Mouse (Mus musculus): ENCODE data around the gene Mocs1.

Gene Mocs1

DNA sequence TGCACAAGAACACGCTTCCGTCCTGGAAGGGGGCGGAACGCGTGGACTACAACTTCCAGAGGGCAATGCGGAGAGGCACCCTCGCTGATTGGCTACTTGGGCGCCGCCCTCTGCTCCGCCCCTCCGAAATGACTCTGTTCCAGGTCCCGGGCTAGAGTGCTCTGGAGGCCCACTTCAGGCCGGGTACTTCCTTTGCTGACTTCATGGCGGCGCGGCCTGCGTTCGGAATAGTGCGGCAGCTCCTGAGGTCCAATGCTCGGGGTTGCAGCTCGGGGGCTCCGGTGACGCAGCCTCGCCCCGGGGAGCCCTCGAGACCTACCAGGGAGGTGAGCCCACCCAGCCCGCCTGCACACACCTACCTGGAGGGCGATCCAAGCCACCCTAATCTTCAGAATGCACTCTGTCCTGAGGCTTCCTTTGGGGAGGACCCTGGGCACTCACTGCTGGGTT is at the start of gene Mocs1:
Gene Mocs1 (plus strand): TSS at position 124 of the 450 bp plus-strand sequence.
- in situ Hi-C loops (cut with MboI): no loop called here

DNA sequence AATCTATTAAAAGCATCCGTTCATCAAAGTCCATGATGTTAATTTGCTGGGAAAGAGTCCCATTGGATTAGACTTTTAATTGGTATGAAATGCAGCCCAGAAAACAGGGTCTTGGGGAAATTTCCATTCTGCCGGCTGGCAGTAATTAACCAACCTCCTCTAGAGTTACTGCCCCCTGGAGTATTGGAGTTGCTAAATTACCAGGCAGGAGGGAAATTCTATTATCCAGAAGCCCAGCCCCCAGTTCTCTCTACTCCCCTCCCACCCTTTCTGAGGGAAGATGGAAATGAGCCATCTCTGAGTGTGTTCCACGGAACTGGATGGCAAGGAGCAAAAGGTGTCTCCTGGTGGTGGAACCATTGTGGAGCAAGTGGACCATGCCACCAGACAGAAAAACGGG is 48.5 kb upstream of the Mocs1 start:
- in situ Hi-C loops (cut with MboI): no loop called here

DNA sequence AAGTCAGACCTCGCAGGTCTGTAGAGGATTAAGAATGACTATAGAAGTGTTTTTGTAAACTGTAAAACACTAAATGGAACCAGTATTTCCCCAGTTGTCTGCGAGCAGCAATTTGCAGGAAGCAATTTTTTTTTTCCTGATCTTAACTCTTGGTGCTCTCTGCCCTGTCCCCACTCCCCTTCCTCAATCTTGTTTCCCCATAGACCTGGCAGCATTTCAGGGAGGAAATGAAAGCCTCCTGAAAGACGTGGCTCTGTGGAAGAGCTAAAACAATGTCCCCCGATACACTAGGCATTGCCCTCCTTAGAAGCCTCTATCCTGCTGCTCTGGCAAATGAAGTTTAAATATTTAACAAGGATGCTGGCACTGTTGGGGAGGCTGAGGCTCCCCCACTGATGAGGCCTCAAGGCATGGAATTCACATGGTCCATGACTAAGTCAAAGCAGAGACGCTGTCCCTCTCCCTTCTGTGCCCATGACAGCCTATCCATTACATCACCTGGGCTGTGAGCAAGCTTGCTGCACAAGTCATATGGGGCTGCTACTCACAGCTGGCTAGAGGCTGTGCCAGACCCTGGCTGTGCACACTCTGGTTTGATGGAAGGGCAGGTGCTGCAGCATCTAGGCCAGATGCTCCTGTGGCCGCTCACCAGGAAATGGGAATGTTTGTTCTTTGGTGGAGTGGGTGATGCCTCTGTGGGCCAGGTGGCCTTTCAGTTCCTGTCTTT is 43.8 kb upstream of the Mocs1 start:
- in situ Hi-C loops (cut with MboI): no loop called here

DNA sequence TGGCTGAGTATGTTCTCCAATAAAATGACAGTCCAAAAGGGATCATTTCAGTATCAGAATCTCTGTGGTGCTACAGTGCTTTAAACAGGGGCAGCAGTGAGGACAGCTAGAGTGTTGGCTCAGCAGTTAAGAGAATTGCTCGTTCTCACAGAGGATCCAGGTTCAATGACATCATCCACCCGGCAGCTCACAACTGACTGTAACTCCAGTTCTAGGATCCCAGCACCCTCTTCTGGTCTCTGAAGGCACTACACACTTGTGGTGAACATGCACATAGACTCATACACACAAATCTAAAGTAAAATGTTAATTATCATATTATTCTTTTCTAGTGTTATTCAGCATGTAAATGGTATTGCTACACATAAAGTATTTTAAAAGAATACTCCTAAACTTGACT is 40.4 kb upstream of the Mocs1 start:
- in situ Hi-C loops (cut with MboI): no loop called here

DNA sequence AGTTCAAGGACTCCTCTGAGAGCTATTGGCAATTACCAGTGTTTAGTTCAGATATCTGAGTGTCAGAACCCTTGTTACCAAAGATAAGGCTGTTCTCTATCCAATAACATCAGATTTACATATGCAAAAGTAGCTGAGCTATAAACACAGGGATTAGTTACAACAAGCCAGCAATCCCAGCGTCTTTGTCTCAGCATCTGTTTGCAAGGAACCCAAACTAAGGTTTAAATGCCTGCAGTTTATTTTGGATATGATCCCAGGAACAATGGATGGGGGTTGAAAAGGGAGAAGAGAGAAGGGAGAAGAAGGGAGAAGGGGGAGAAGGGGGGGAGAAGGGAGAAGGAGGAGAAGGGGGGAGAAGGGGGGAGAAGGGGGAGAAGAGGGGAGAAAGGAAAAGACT is 35.4 kb upstream of the Mocs1 start:
- in situ Hi-C loops (cut with MboI): no loop called here

DNA sequence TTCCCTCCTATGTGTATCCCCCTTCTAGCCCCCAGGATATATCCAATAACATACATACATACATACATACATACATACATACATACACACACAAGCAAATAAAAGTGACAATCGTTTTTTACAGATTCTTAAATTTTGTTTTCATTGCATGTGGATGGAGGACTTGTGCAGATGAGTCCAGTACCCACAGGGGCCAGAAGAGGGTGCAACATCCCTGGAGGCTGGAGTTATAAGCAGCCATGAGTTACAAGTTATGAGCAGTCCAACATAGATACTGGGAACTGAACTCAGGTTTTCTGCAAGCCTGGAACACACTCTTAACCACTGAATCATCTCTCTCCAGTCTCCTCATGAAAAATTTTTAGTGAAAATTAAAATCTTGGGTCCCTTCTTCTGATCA is 33.3 kb upstream of the Mocs1 start:
- in situ Hi-C loops (cut with MboI): no loop called here

DNA sequence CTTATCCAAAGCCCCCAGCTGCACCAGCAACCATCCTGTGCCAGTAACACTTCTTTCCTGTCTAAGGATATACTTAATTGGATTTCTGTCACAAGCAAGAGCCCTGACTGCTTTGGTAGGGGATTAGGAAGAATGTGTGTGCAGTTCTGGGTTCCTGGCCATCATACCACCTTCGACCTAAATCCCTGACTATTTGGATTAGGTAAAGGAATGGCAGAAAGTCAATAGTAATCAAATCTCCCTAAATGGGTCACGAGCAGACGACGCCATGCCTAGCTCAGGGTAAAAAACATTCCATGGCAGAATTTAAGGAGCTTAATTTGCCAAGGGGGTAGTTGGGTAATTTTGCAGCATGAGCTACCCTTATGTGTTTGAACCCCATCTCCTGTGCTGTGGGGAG is 28.6 kb upstream of the Mocs1 start:
- in situ Hi-C loops (cut with MboI): no loop called here

DNA sequence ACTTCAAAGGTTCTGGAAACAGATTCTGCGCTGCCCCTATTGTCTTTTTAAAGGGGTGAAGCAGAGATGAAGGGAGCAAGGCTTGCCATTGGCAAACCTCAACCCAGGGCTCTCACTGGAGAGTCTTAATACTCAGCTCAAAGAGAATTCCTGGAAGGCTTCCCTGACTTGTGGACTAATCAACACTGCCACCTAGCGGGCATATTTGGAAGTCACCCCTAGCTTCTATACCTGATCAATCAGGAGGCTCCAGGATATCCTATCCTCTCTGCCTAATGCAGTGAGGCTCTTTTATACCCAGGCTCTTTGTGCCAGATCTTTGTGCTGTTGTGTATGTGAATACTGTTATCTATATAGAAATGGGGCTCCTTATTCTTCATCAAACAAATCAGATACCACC is 28.0 kb upstream of the Mocs1 start:
- in situ Hi-C loops (cut with MboI): no loop called here

DNA sequence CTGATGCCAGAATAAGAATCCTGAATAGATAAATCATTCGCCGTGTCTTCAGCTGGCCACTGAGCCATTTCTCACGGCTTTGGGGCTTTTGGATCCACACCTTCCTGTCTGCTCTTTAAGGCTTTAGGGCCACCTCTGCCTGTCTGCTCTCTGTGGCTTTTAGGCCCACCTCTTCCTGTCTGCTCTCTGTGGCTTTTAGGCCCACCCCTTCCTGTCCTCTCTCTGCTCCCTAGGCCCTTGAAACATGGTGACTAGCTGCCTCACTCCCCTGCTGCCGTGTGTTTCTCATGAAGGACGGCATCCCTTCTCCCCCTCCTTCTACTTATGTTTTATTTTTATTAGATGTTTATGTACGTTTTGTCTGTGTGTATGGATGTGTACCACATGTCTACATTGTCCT is 25.0 kb upstream of the Mocs1 start:
- in situ Hi-C loops (cut with MboI): no loop called here

DNA sequence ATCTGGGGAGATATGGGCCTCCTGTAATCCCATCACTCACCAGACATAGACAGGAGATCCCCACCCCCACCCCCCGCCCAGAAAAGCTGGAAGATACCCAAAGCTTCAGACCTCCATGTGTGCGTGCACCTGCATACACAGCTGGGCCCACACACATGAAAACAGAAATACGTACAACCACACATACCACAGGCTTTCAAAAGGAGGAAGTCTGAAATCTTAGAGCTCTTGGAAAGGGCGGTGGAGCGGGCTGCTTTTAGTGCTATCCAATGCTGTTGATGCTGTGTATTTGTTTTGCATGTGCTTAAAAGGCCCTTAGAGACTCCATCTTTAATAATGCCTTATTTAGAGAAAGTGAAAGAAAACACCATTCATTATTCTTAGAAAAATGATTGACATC is 22.2 kb upstream of the Mocs1 start:
- in situ Hi-C loops (cut with MboI): no loop called here

DNA sequence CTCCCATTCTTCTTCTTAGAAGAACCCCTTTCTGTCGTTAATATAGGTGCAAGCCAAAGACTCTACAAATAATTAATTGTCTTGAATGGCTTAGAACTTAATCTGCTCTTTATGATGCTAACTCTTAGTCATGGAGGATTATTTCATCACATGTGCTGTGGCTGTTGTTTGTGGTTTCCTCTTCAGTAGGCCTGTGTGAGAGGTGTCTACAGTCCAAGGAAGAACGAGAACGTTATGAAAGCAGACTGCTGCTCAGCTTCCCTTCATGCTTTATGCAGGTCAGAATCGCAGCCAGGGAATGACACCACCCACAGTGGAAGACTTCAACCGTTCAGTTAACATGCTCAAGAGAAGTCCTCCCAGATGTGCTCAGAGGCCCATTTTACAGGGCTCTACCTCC is 15.2 kb upstream of the Mocs1 start:
- in situ Hi-C loops (cut with MboI): no loop called here

DNA sequence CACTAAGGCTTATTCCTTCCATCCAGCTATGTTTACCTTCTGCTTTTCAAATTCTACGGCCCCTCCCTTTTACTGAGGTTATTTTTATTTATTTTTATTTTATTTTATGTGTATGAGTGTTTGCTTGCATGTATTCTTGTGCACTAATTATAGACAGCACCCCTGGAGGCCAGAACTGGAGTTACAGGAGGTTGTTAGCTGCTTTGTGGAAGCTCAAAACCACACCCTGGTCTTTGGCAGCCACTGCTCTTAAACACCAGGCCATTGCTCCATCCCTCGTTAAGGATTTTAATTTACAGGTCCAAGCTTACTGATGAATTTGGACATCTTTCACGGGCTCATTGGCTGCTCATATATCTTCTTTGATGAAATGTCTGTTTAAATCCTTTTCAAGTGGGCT is 14.6 kb upstream of the Mocs1 start:
- in situ Hi-C loops (cut with MboI): no loop called here

DNA sequence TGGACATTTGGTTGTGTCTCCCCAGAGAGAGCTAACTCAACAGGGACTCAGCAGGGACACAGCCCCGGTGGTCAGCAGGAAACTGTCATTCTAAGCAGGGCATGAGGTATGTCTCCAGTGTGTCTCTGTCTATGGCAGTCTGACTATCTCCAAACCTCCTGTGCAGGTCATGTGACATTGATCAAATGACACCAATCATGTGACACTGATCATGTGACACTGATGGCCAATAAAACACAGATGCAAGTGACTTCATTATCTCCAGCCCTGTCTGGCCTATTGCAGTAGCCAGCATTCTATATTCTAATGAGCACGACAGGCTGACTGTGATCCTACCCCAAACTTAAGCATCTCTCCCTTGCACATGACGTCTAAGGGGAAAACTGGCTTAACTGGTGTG is 11.9 kb upstream of the Mocs1 start:
- in situ Hi-C loops (cut with MboI): no loop called here

DNA sequence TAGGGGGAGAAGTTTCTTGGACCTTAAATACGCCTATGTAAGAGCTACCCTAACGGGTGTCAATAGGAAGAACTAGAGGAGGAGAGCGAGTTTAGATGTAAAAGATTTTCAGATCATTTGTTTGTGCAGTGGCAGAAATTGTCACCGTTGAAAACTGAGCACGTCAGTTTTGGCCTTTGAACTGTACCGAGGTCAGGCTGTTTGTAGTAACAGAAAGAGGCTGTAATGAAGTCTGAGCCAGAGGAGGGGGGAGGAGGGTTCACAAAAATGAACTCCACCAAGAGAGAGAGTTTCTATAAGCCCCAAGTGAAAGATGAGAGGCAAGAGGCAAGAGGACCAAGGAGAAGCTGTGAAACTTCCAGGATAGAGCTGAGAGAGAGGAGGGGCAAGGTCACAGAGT is 8.3 kb upstream of the Mocs1 start:
- in situ Hi-C loops (cut with MboI): no loop called here

DNA sequence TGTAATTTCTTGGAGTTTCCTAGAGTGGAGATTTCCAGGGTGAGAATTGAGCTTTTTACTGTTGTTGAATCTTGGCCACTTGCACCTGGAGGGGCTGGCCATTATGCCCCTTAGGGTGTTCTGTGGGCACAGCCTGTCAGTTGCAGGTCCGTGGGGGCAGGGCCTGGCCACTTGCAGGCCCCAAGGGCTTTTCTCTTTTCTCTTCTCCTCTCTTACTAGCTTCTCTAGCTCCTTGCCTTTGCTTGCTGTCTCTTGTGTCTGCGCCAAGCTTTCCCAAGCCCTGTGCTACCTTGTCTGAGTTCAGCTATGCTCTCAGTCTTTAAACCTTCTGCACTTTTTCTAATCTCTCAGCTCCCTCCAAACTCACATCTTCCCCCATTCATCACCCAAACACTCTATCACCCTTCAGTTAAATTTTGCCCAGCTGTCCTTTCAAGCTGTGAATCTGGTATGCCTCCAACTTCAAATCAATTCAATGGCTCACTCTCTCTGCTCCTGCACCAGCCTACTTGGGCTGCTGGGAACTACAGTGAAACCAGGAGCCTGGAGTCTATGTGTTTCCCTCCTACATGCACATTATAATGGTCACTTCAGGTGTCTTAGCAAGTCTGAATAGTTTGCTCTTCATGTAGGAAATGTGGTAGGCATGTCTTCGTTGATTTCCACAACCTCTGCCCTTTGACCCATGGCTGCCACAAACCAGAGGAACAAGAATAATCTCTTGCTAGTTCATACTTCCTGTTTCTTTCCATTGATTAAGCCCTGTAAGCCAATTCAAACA is 5.7 kb upstream of the Mocs1 start:
- in situ Hi-C loops (cut with MboI): no loop called here

DNA sequence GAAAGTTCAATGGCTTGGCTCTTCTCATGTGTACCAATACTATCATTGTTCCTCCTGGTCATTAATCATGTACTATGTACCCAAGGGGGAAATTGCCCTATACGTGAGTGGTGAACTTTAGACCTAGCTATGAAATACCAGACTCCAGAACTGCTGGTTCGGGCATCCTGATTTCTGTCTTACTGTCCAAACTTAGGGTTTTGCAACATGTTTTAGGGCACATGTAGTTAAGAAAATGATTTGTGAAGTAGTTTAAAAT is 5.2 kb upstream of the Mocs1 start:
- in situ Hi-C loops (cut with MboI): no loop called here

DNA sequence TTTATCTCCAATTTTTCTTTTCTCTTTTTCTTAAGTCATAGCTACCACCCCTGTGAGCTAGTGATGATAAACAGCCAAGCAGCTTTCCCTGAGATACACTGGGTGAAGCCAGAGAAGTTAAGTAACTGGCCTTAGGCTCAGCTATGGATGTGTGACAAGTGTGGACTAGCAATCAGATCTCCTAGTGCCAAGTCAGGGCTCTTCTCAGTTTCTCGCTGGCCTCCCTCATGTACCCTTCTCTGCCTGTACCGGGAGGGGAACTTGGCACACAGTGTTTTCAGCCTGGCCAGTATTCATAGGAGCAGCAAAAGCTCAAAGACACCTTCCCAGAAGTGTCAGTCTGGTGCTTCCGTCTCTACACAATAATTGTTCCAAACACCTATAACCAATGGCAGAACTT is 4.3 kb upstream of the Mocs1 start:
- in situ Hi-C loops (cut with MboI): no loop called here

DNA sequence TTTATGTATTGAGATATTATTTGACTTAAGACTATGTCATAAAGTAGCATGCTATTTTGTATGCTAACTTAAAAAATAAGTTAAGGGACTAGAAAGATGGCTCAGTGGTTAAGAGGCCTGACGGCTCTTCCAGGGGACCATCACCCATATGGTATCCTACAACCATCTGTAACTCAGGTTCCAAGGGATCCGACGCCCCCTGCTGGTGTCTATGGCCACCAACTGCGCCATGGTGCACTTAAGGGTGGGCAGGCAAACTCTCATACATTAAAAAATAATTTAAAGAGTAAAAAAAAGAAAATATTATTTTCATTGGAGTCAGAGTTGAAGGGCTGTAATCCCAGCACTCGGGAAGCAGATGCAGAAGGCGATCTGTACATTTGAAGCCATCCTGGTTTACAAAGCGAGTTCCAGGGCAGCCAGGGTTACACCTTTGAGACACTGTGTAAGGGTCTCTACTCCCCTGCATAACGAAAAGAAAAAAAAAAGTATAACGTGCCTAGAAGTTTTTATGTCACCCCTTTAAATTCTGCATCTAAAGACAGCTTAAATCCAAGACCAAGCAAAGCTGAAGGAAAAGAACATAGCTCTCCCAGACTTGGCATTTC is 427 bp upstream of the Mocs1 start:
- in situ Hi-C loops (cut with MboI): no loop called here

DNA sequence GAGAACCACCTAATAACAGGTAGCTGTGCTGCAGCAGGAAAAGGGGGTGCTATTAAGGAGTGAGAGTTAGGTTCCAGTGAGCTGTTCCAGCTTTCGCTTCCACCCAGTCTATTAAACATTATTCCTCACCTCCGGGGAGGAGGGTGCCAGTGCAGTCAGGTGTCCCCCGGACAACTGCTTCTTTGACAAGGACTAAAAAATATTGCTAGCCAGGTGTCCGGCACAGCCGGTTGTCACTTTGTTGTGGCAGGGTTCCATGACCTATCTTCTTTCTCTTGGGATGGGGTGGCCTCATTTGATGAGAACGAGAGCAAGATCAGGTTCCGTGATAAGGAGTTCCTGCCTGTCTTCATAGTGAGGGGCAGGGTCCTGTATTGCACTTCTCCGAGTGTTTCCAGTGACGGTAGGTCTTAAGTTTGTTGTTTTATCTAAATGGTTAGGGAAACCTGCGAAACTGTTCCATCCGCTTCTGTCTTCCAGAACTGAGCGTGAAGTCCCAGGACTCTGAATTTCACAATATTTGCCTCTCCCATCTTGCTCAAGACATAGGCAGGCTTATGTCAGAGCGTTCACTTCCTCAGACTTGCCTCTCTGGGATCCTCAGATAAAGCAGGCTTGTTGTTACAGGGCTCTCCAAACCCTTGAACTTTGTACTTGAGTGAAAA is 721 bp downstream of the Mocs1 start:
- in situ Hi-C loops (cut with MboI): no loop called here

DNA sequence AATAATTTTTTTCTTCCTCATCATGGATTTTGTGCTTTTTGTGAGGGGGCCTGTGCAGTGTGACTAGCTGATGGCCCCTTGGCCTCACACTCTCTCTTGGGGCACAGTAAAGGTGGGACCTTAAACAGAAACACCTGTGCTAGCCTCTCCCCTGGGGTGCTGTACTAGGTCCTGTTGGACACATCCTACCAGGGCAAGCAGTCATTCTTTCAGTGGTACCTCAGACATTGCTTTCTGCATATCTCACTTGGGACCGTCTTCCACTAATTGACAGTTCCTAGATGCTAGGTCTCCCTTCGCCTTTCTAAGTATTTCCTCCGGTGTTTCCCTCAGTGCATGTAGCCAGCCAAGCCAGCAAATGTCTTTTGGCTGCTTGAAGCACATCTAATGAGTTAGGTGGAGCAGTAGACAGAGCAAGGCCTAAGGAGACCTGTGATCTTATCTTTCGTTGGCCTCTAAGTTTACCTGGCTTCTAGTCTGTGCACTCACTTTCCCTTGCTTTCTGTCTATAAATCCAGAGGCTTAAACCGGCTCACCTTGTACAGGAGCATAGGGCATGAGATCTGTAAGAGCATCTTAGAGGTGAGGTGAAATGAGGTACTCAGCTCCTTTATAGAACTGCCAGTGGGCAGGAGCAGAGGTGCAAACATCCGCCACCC is 1.4 kb downstream of the Mocs1 start:
- in situ Hi-C loops (cut with MboI): no loop called here

DNA sequence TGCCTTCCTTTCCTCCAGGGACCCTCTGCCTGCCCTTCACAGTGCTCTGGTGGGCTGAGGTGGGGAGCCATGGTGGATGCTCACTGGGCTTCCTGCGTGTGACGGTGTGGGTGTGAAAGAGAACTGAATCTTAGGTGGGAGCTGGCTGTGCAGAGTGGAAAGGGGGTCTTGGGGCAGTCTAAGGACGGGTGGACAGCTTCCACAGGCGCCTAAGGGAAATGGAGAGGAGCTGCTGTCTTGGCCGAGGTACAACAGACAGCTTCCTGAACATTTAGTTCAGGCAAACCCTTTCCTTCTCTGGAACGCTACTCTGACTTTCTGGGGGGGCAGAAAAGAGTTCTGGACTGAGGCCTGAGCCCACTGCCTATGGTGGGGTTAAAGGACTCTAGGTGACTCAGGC is 2.0 kb downstream of the Mocs1 start:
- in situ Hi-C loops (cut with MboI): no loop called here

DNA sequence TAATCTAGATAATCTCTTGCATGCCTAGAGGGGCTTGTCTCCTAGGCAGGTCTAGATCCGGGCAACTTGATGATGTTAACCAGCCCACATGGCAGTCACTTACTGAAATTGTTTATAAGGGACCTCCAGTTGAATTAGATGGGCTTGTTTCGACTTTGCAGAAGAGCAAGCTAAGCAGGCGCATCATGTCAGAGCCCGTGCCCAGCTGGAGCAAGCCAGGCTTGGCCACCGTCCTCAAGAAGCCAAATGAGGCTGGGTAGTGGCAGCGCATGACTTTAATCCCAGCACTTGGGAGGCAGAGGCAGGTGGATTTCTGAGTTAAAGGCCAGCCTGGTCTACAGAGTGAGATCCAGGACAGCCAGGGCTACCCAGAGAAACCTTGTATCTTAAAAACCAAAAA is 3.0 kb downstream of the Mocs1 start:
- in situ Hi-C loops (cut with MboI): no loop called here
